Mouse (Mus musculus): ENCODE data around the gene Kcnk2.

The Kcnk2 gene

DNA sequence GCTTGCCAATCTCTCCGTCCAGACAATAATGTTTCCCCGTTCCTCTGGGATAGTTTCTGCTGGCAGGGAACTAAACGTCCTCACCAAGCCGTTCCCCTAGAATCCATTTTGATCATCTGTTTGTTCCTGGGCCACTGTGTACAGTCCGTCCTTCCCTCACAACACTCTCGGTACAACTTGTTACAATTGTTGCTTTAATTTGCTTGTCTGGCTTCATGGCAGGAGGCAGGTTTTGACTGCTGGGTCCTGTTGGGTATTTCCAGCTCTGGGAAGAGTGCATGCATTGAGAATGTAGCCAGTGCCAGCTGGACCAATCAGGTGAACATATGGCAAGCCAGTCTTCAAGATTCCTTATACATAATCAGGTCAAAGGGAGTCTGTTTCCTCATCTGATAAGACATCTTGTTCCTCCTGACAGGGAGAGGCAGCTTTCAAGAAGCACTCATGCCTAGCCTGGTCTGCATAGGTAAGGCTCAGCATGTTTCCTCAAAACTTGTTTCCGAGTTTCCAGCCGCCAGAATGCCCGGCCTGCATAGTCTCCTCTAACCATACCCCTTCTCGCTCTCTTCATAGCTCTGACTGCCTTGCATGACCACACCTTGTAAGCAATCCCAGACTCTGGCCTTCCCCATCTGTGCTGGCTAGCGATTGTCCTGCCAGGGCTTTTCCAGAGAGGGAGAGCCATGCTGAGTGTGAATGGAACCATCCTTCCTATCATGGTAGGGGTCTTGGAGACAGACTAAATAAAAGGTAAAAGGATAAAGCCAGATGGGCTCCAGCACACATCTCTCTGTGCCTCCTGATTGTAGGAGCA lies 184.1 kb downstream of the Kcnk2 start:
- no peak for DNase-seq (ENCODE audit: low read depth, low spot score)

DNA sequence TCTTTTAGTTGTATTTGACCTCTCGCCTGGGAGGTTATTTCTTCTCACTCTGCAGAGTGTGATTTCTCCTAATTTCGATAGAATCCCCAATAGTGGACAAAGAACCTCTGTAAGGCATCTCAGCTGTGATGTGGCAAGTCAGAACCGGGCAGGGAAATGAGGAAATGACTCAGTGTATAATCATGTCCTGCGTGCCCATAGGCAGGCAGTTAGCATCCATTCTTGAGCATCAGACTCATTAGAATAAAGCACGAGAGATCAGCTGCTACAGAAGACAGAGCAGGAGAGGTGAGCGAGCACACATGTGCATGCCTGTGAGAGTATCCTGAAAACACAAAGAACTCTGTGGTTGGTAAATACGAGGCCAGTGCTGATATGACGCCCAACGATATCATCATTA lies 186.9 kb downstream of the Kcnk2 start:
- no peak for DNase-seq (ENCODE audit: low read depth, low spot score)

DNA sequence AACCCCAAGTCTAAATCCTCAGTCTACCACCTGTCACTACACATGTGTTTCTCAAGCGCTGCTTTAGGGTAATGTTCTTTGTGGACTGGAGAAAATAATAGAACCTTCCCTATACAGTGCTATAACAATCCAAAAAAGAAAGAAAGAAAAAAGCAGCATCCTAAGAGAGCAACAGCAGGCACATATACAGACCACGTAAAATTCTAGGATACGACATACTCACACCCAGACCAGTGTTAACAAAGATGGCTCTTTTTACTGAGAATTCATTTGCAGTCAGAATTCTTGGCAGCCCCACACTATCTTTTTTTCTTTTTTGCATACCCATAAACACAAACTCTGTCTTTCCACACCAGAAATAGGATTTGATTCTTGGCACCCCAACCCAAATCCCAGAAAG lies 187.6 kb downstream of the Kcnk2 start:
- DNase-seq (ENCODE audit: low read depth, low spot score), result no peak

DNA sequence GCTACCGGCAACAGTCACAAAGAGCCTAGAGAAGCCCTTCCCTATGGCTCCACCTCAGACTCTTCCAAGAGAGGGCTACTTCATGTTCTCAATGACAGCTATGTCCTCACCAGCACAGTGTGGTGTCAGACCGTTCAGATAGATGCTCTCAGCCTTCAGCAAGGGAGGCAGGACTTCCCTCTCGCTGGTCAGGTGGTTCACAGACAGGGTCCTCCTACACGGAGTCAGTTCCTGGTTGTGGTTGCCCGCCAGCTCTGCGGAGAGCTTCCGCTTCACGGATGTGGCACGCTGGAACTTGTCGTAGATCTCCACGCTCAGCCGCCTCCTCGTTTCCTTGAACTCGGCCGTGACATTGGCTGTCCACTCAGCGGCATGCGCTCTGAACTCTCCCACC lies 192.4 kb downstream of the Kcnk2 start:
- no peak for DNase-seq (ENCODE audit: low read depth, low spot score)

DNA sequence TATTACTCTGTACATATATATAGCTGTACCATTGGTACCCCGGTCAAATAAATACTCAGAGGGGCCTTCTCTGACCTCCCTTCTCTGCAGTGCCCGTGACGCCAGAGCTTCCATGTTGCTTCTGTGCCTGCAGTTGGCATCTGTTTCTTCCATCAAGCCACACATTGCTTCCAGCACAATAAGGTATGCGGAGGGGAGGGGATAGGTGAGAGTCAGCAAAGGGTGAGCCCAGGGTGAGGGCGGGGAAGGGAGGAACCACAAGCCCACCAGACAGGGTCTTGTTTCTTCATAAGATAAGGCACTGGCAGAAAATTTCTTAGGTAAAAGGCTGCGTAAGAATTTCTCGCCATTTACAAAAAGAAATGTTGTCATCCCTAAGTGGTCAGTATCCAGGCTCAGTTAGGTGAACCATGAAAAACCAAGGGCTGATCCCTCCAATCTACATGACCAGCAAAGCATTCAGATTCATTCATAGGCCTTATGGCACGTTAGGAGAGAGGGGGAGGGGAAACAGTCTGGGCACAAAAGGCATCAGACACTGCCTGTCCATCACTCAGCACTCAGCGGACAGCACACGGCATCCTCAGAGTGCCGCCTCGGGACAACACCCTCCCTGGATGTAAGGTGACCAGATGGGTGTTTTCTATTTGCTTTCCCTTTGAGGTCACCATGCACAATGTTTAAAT lies 192.9 kb downstream of the Kcnk2 start:
- DNase-seq (ENCODE audit: low read depth, low spot score), result no peak

DNA sequence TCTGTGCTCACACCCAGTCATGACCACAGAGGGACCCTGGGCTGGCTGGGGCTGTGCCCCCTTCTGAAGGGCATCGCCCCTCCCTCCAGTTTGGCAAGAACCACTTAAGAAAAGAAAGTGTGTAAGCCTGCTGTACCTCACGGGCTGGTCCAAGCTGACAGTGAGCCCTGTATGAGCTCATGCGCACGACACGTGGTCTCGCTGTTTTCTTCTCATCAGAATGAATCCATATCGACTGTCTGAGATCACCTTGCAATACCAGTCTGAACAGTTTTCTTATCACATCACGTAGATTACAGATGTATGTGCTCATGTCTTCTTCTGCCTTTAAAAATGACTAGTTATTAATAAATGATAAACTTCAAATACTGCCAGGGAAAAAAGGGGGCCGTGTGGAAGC lies 193.5 kb downstream of the Kcnk2 start:
- DNase-seq (ENCODE audit: low read depth, low spot score), result no peak

DNA sequence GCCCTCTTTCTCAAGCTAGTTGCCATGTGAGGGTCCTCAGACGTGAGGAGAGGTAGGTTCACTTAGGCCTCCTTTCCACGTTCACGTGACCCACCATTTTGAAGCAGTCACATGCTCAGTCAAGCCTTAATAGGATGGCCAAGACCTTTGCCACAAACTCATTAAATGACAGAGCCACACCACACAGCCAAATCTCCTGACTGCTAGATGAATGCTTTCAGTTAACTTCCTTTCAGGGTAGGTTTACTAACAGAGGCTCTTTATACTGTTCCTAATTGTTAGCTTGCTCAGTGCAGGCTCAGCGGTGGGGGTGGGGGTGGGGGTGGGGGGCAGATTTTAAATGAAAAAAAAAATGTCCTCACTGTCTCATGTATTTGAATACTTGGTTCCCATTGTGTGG lies 206.3 kb downstream of the Kcnk2 start:
- DNase-seq (ENCODE audit: low read depth, low spot score), result no peak

DNA sequence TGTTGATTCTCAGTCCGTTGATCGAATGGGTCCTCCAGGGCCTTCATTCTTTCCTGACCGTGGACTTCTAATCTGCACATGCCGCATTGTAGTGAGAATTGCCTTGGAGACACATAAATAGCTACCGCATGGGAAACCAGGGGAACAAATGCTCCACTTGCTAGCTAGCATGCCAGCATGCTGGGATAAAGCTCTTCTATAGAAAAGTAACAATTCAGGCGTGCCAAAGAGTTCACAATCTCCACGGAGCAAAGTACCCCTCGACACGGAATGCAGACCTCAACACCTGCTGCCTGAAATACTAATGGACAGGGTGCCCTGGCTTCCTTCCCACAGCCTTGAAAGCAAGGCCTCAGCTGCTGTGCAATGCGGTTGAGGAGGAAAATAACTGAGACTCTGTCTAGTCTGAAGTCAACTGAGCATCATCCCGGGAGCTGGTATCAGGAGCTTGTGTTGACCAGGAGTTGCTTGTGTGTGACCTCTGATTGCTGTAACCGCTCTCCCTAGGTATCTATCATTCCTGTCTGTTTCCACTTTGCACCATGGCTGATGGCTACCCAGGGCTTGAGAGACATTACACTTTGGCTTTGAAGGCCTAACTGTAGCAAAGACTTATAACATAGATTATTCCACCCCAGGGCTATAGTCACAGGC lies 214.2 kb downstream of the Kcnk2 start:
- no peak for DNase-seq (ENCODE audit: low read depth, low spot score)

DNA sequence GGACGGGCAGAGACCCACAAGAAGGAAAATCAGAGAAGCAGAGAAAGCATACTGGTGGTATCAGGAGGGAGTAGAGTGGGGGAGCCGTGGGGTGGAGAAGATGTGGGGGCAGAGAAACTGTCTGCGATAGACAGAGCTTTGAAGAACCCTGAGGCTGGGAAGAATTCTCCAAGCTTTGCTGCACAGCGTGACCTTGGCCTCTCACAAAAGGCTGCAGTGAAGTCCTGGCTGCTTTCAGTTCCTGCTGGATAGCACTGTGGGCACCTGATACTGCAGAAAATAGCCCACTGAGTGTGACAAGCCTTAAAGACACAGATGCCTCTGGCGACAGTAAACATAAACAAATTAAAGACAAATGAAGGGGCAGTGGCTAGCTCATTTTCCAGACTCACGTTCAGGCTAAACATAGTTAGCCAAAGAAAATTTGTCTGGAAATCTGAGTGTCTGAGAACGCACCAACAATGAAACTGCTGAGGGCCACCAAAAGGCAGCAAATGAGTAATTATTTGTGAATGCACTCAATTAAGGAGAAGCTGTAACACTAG lies 216.8 kb downstream of the Kcnk2 start:
- no peak for DNase-seq (ENCODE audit: low read depth, low spot score)

DNA sequence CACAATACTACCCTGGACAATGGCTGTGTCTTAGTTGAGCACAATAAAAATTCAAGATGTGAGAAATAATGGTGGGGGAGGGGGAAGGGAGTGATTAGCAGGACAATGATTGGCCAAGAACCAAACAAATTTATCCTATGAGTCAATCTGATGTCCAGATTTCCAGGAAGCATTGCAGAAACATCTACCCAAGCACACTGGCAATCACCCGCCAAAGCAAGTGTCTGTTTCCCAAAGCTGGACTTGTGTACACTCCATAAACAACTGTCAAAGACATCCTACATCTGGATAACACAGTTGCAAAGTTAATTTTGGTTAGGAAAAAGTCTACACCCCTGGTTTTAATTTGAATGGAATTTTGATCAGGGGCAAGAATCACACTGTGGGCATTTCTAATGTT lies 224.3 kb downstream of the Kcnk2 start:
- no peak for DNase-seq (ENCODE audit: low read depth, low spot score)

DNA sequence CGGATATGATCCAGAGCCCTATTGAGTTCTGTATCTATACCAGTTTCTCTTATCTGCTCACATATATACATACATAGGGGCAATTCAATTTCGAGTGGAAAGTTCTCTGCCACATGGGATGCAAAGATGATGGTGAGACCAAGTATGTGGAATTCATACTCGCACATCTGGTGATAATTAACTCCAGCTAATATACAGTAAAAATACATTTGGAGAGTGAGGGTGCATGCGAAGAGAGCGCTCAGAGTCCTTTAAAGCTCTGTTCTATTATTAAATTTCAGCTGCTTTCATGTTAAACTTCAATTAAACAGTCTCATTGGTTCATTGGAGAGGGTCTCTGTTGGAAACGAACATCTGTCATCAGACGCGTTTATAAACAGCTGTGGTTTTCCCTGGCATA lies 228.6 kb downstream of the Kcnk2 start:
- DNase-seq (ENCODE audit: low read depth, low spot score), result no peak

DNA sequence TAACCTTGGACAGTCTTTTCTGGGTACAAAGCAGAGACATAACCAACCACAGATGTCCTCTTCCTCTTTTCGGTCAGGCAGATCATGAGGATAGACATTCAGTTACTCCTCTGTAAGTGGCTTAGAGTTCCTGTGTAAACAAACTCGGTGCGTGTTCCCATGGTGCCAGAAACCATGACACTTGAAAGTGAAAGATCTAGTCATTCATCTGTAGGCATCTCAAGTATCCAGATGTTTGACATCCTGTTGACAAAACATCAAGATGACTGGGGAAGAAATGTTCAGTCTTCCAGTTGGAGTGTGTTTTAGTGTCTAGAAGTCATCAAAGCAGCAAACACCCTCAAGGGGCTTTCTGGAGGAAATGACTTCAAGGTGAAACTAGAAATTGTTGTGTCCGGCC lies 230.9 kb downstream of the Kcnk2 start:
- DNase-seq (ENCODE audit: low read depth, low spot score), result no peak

DNA sequence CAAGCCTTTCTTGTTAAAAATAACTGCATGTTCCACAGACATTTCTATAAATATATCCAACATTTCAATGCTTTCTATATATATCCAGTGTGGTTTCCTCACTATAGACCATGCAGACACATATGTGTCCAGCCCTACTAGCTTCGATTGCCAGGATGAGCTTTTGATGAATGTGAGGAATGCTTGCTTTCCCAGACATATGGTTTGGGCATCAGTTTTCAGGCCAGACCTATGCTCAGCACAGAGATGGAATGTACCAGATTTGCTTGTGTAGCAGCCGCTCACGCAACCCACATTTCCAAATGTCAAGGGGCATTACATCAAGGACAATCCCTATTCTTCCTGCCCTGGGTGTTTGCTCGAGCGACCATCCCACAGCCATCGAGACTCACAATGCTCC lies 236.3 kb downstream of the Kcnk2 start:
- no peak for DNase-seq (ENCODE audit: low read depth, low spot score)

DNA sequence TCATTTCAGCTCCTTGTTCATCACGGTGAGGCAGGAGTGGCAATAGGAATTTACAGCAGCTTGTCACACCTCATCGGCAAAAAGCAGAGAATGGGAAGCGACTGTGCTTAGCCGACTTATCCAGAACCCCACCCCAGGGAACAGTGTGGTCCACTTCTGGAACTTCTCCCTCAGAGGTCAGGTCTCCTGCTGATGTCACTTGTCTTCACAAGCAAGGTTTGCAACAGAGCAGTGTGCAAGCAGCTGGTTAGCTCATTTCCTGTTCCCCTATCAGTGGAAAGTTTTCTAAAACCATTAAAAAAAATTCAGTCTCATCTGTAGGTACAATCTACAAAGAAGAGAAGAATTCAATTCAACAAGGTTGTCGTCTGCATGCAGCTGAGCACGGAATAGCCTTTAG lies 236.9 kb downstream of the Kcnk2 start:
- no peak for DNase-seq (ENCODE audit: low read depth, low spot score)

DNA sequence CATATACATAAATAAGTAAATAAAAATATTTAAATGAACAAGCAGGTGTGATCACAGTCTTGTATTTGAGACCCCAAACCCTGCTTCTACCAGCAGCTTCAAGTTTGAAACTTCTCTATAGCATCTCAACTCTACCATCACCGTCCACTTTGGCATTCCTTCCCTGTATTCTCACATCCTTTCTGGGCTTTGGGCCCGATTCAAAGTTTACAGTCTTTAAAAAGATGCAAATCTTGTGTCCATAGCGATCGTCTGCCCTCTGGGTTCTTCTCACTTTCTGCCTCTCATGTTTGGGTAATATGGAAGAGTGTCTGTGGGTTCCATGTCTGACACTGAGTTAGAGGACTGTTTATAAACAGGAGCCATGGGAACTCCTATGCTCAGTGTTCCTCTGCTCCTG lies 237.4 kb downstream of the Kcnk2 start:
- no peak for DNase-seq (ENCODE audit: low read depth, low spot score)

DNA sequence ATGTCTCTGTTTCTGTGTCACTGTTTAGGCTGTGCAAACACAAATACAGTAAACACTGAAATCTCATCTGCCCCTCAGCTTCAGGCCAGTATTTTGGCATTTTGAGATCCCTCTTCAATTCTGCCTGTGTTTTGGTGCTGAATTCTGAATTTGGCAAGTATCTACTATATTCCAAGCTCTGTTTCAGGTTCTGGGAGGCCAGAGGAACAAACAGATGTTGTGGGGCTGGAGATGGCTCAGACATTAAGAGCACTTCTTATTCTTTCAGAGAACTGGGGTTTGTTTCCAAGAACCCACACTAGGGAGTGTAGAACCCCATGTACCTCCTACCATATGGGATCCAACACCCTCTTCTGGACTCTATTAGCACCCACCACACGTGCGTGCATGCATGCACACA lies 237.8 kb downstream of the Kcnk2 start:
- DNase-seq (ENCODE audit: low read depth, low spot score), result no peak
